Mouse (Mus musculus) E14TG2a.4 (cell line): ENCODE results near the gene Dip2c.

Experiments used
- CTCF ChIP-seq: conservative IDR thresholded peaks from 2 replicates; pipeline ENCODE4 v1.5.1; 2014; ENCODE audit warnings: low read length
- NANOG ChIP-seq: IDR thresholded peaks from 2 replicates; pipeline ENCODE4 v1.6.1; 2014; ENCODE audit warnings: borderline replicate concordance, low read length, mixed read lengths

GRCm38 (mm10) chr13:9581821-9582220 lies 305.5 kb downstream of the Dip2c start:
- TF ChIP-seq CTCF (no peak), NANOG (no peak)
